Mouse (Mus musculus): ENCODE measurements around the gene Ptgis.

- no peak for TF ChIP-seq POLR2A (IDR thresholded peaks at IDR 0.05; ENCODE audit: insufficient read depth, low read depth, low read length)
- TF ChIP-seq CTCF (IDR thresholded peaks at IDR 0.05; ENCODE audit: insufficient read depth, low read depth, low read length), result no peak
These were observed 9.8 kb downstream of the Ptgis start for GRCm38 (mm10) chr2:167230554-167230953.

Measured in olfactory bulb, adult 2 months (tissue).